Mouse (Mus musculus): ENCODE measurements around the gene Armc9.

DNA sequence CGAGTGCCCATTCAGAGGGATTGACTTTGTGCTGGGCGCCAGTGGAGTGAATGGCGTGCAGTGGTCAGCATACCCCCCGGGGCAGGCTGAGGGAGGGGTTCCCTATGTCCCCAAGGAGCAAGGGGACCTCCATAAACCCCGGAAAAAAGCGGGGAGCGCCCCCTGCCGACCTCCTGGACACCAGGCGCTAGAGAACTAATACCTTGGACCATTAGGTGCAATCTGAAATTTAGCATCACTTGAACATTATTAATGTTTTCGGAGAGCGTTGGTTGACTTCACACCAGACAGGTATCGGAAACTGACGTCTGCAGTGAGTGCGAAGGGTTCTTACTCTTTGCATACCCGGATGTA is 159.2 kb downstream of the Armc9 start:
- TF ChIP-seq EP300 (IDR thresholded peaks at IDR 0.05; ENCODE audit: low read length) (no peak), JUND (conservative IDR thresholded peaks at IDR 0.05; ENCODE audit: low read depth, low read length) (no peak), HCFC1 (IDR thresholded peaks at IDR 0.05; ENCODE audit: low read depth, low read length) (no peak), USF1 (IDR thresholded peaks at IDR 0.05; ENCODE audit: low read depth, low read length) (no peak), MAX (IDR thresholded peaks at IDR 0.05; ENCODE audit: low read length) (no peak), MAFK (IDR thresholded peaks at IDR 0.05; ENCODE audit: insufficient replicate concordance, low read length) (no peak), MAZ (IDR thresholded peaks at IDR 0.05; ENCODE audit: low read depth, low read length) (no peak), POLR2A (IDR thresholded peaks at IDR 0.05; ENCODE audit: low read depth, low read length) (no peak), CTCF (conservative IDR thresholded peaks at IDR 0.05 in 1 of 2, IDR thresholded peaks at IDR 0.05 in 1 of 2; ENCODE audit: low read depth in 2 of 2, low read length in 2 of 2) (peak; percentile 16 to 71; a peak in 2 of 4 replicates)

Data from CH12.LX (cell line).